Mouse (Mus musculus) ES-Bruce4 (cell line): ENCODE measurements at regions not wholly inside any gene's neighbourhood (a gene's known extent, or its start where the extent isn't known, plus 50 kb on each side); places are given as distances from the start of the nearest gene placed in this dataset.

Experiments
- CTCF ChIP-seq: IDR thresholded peaks from one replicate; pipeline ENCODE4 v1.8.1; 2011; ENCODE audit warnings: low read depth, low read length
- EP300 ChIP-seq: IDR thresholded peaks from 2 replicates; pipeline ENCODE4 v1.6.1; 2011; ENCODE audit warnings: low read depth, low read length; ENCODE audit not compliant: insufficient read depth
- POLR2A ChIP-seq: IDR thresholded peaks from one replicate; pipeline ENCODE4 v1.8.1; 2011; ENCODE audit warnings: low read length; ENCODE audit not compliant: insufficient read depth

- TF ChIP-seq CTCF = no peak
- no peak for TF ChIP-seq POLR2A
- TF ChIP-seq EP300 = no peak
Measured at GRCm38 (mm10) chr4:22151899-22152493, 205.3 kb upstream of the Fbxl4 start.
